Mouse (Mus musculus): ENCODE data around the gene Rfx2. TPM values are rescaled to one million over a fixed set of nuclear protein-coding genes. Genes with fewer than 3 reads are reported as not detected.
A peak's percentile ranks its signal among the peaks of the same experiment; 100 is the strongest.

Gene Rfx2
- polyA plus RNA-seq, 1 experiment from 2014 or later: 3.3 TPM

- Histone ChIP-seq H3K9me3 (ENCODE audit: control insufficient read depth, low read length) (no peaks in the 10 kb centered on the region), H3K4me3 (ENCODE audit: low read depth, low read length) (no peak overlapping the region), H3K4me1 (replicated peaks; ENCODE audit: control insufficient read depth, insufficient read depth) (peaks cover 7% of the 10 kb centered on the region; the same call in 1 of the 2 replicates), H3K4me2 (replicated peaks; ENCODE audit: low read depth) (no peak overlapping the region), H3K9ac (ENCODE audit: low read length) (no peak overlapping the region), H3K27ac (replicated peaks) (peak overlapping the region; percentile 53), H3K36me3 (ENCODE audit: control insufficient read depth, insufficient read depth, low read length) (no peaks in the 10 kb centered on the region), H3K27me3 (ENCODE audit: control insufficient read depth, insufficient read depth, low read length) (no peaks in the 10 kb centered on the region)
- DNase-seq (ENCODE audit: low spot score): peak; percentile 89
- TF ChIP-seq CTCF (IDR thresholded peaks at IDR 0.05; ENCODE audit: low read depth): no peak
- no peak for TF ChIP-seq EP300 (optimal IDR thresholded peaks at IDR 0.05)
- peak; percentile 73 for ATAC-seq (ENCODE audit: low FRiP score, low TSS enrichment)
- WGBS: 5% methylated on average over 3 of the region's 3 CpGs
Observed at GRCm38 (mm10) chr17:56810245-56810644, 20.6 kb downstream of the Rfx2 start.

- DNase-seq (ENCODE audit: low spot score) (peak; percentile 82), ATAC-seq (ENCODE audit: low FRiP score, low TSS enrichment) (peak; percentile 70)
- H3K27me3 ChIP-seq (ENCODE audit: control insufficient read depth, insufficient read depth, low read length): no peaks in the 10 kb centered on the region
- H3K27ac ChIP-seq (replicated peaks): no peak overlapping the region
- no peak overlapping the region for H3K4me2 ChIP-seq (replicated peaks; ENCODE audit: low read depth)
- no peak overlapping the region for H3K4me3 ChIP-seq (ENCODE audit: low read depth, low read length)
- no peaks in the 10 kb centered on the region for H3K9me3 ChIP-seq (ENCODE audit: control insufficient read depth, low read length)
- H3K9ac ChIP-seq (ENCODE audit: low read length): no peak overlapping the region
- no peaks in the 10 kb centered on the region for H3K36me3 ChIP-seq (ENCODE audit: control insufficient read depth, insufficient read depth, low read length)
- 12% methylated on average over 9 of the region's 9 CpGs for WGBS
- H3K4me1 ChIP-seq (replicated peaks; ENCODE audit: control insufficient read depth, insufficient read depth): peaks cover 7% of the 10 kb centered on the region; the same call in 1 of the 2 replicates
- no peak for TF ChIP-seq EP300 (optimal IDR thresholded peaks at IDR 0.05)
- TF ChIP-seq CTCF (IDR thresholded peaks at IDR 0.05; ENCODE audit: low read depth): peak; percentile 99
Observed at GRCm38 (mm10) chr17:56808518-56808917, 22.3 kb downstream of the Rfx2 start.

- H3K4me1 ChIP-seq (replicated peaks; ENCODE audit: control insufficient read depth, insufficient read depth): peaks cover 3% of the 10 kb centered on the region; the same call in 1 of the 2 replicates
- DNase-seq (ENCODE audit: low spot score): no peak
- no peak overlapping the region for H3K4me2 ChIP-seq (replicated peaks; ENCODE audit: low read depth)
- H3K9ac ChIP-seq (ENCODE audit: low read length): no peak overlapping the region
- no peak overlapping the region for H3K4me3 ChIP-seq (ENCODE audit: low read depth, low read length)
- TF ChIP-seq CTCF (IDR thresholded peaks at IDR 0.05; ENCODE audit: low read depth) (peak; percentile 70), EP300 (optimal IDR thresholded peaks at IDR 0.05) (no peak)
- no peaks in the 10 kb centered on the region for H3K9me3 ChIP-seq (ENCODE audit: control insufficient read depth, low read length)
- no peaks in the 10 kb centered on the region for H3K36me3 ChIP-seq (ENCODE audit: control insufficient read depth, insufficient read depth, low read length)
- WGBS: 73% methylated on average over 1 of the region's 1 CpGs
- H3K27me3 ChIP-seq (ENCODE audit: control insufficient read depth, insufficient read depth, low read length): no peaks in the 10 kb centered on the region
- H3K27ac ChIP-seq (replicated peaks): no peak overlapping the region
- no peak for ATAC-seq (ENCODE audit: low FRiP score, low TSS enrichment)
Observed at GRCm38 (mm10) chr17:56805784-56806183, 25.0 kb downstream of the Rfx2 start.

- Histone ChIP-seq H3K4me2 (replicated peaks; ENCODE audit: low read depth) (no peak overlapping the region), H3K27ac (replicated peaks) (no peak overlapping the region), H3K36me3 (ENCODE audit: control insufficient read depth, insufficient read depth, low read length) (no peaks in the 10 kb centered on the region), H3K9me3 (ENCODE audit: control insufficient read depth, low read length) (no peaks in the 10 kb centered on the region), H3K4me1 (replicated peaks; ENCODE audit: control insufficient read depth, insufficient read depth) (no peaks in the 10 kb centered on the region), H3K27me3 (ENCODE audit: control insufficient read depth, insufficient read depth, low read length) (no peaks in the 10 kb centered on the region), H3K4me3 (ENCODE audit: low read depth, low read length) (no peak overlapping the region), H3K9ac (ENCODE audit: low read length) (no peak overlapping the region)
- 52% methylated on average over 5 of the region's 5 CpGs for WGBS
- ATAC-seq (ENCODE audit: low FRiP score, low TSS enrichment) (no peak), DNase-seq (ENCODE audit: low spot score) (no peak)
- TF ChIP-seq EP300 (optimal IDR thresholded peaks at IDR 0.05) (no peak), CTCF (IDR thresholded peaks at IDR 0.05; ENCODE audit: low read depth) (no peak)
Observed at GRCm38 (mm10) chr17:56804952-56805351, 25.9 kb downstream of the Rfx2 start.

- no peak for ATAC-seq (ENCODE audit: low FRiP score, low TSS enrichment)
Observed at GRCm38 (mm10) chr17:56802065-56802464, 28.7 kb downstream of the Rfx2 start.

GRCm38 (mm10) chr17:56799276-56799675, 31.5 kb downstream of the Rfx2 start:
- no peaks in the 10 kb centered on the region for H3K4me1 ChIP-seq (replicated peaks; ENCODE audit: control insufficient read depth, insufficient read depth)
- no peak for TF ChIP-seq CTCF (IDR thresholded peaks at IDR 0.05; ENCODE audit: low read depth)
- TF ChIP-seq EP300 (optimal IDR thresholded peaks at IDR 0.05): no peak

More at GRCm38 (mm10) chr17:56802065-56802464, 28.7 kb downstream of the Rfx2 start:
- Histone ChIP-seq H3K36me3 (ENCODE audit: control insufficient read depth, insufficient read depth, low read length) (no peaks in the 10 kb centered on the region; the same call in 1 of the 2 replicates), H3K27ac (replicated peaks) (no peak overlapping the region), H3K4me2 (replicated peaks; ENCODE audit: low read depth) (no peak overlapping the region), H3K9ac (ENCODE audit: low read length) (no peak overlapping the region), H3K4me1 (replicated peaks; ENCODE audit: control insufficient read depth, insufficient read depth) (no peaks in the 10 kb centered on the region), H3K9me3 (ENCODE audit: control insufficient read depth, low read length) (no peaks in the 10 kb centered on the region), H3K4me3 (ENCODE audit: low read depth, low read length) (no peak overlapping the region), H3K27me3 (ENCODE audit: control insufficient read depth, insufficient read depth, low read length) (no peaks in the 10 kb centered on the region)
- TF ChIP-seq EP300 (optimal IDR thresholded peaks at IDR 0.05) (no peak), CTCF (IDR thresholded peaks at IDR 0.05; ENCODE audit: low read depth) (no peak)
- 78% methylated on average over 8 of the region's 8 CpGs for WGBS
- DNase-seq (ENCODE audit: low spot score): no peak

More at GRCm38 (mm10) chr17:56799276-56799675, 31.5 kb downstream of the Rfx2 start:
- Histone ChIP-seq H3K36me3 (ENCODE audit: control insufficient read depth, insufficient read depth, low read length) (no peaks in the 10 kb centered on the region; the same call in 1 of the 2 replicates), H3K4me3 (ENCODE audit: low read depth, low read length) (no peak overlapping the region), H3K27me3 (ENCODE audit: control insufficient read depth, insufficient read depth, low read length) (no peaks in the 10 kb centered on the region), H3K4me2 (replicated peaks; ENCODE audit: low read depth) (no peak overlapping the region), H3K27ac (replicated peaks) (no peak overlapping the region), H3K9me3 (ENCODE audit: control insufficient read depth, low read length) (no peaks in the 10 kb centered on the region), H3K9ac (ENCODE audit: low read length) (no peak overlapping the region)
- DNase-seq (ENCODE audit: low spot score) (no peak), ATAC-seq (ENCODE audit: low FRiP score, low TSS enrichment) (0 out of 2 replicates have a peak, but pooled peaks have one; percentile 29)
- 91% methylated on average over 3 of the region's 3 CpGs for WGBS
